Comparison of ENCODE assay signal across 10 mouse cellular contexts in genomic region chr12:53999647-54000637, GRCm38 (mm10).
DNase-seq lines count a peak whose midpoint lies in the region; ATAC-seq lines count a peak whose summit lies in the region.
"Had no signal": no experiment of that assay in that cellular context is flagged by ENCODE, and none has a peak within 500 bp of the region (broad histone marks: within the 10 kb centered on the region; RNA-seq: fewer than 3 reads in every experiment).

No protein-coding gene starts in this region.

- H3K9me3 ChIP-seq in hindbrain, embryonic 13.5 days: no peaks in the 10 kb centered on the region
- no peaks in the 10 kb centered on the region for H3K9me3 ChIP-seq in midbrain, embryonic 15.5 days

- H3K36me3 ChIP-seq in hindbrain, embryonic 13.5 days: no peaks in the 10 kb centered on the region
- no peaks in the 10 kb centered on the region for H3K36me3 ChIP-seq in midbrain, embryonic 15.5 days (replicated peaks)

- no peak for ATAC-seq in hindbrain, embryonic 13.5 days (ENCODE audit: low FRiP score)
- ATAC-seq in midbrain, embryonic 15.5 days (replicated peaks): no peak
- ATAC-seq: intestine, postnatal 0 days had no signal

- no peak overlapping the region for H3K9ac ChIP-seq in hindbrain, embryonic 13.5 days
- H3K9ac ChIP-seq in midbrain, embryonic 15.5 days: no peak overlapping the region

- H3K4me2 ChIP-seq in hindbrain, embryonic 13.5 days: no peak overlapping the region
- H3K4me2 ChIP-seq in midbrain, embryonic 15.5 days: no peak overlapping the region
- H3K4me2 ChIP-seq: heart, embryonic 11.5 days had no signal

- peak; percentile 11 to 22 for DNase-seq in kidney, postnatal 4 days
- no peak for DNase-seq in kidney, adult 18-20 months
- DNase-seq in embryo, embryonic 11 days: peak; percentile 28
- no peak for DNase-seq in urinary bladder, adult 18-20 months (ENCODE audit: low spot score in 2 of 2)
- DNase-seq in layer of hippocampus, adult 9-11 months: no peak
- DNase-seq: cerebellum, adult 9-11 months had no signal

- H3K4me3 ChIP-seq in hindbrain, embryonic 13.5 days: no peak overlapping the region
- no peak overlapping the region for H3K4me3 ChIP-seq in midbrain, embryonic 15.5 days

- peaks cover 19% of the 10 kb centered on the region for H3K4me1 ChIP-seq in hindbrain, embryonic 13.5 days (replicated peaks)
- peaks cover 10% of the 10 kb centered on the region for H3K4me1 ChIP-seq in midbrain, embryonic 15.5 days

- H3K27ac ChIP-seq in hindbrain, embryonic 13.5 days: peak overlapping the region; percentile 25; the same call in 1 of the 2 replicates
- peak overlapping the region; percentile 39; the same call in 1 of the 2 replicates for H3K27ac ChIP-seq in midbrain, embryonic 15.5 days

- WGBS in hindbrain, embryonic 13.5 days: 51% methylated on average over 15 of the region's 15 CpGs
- 63% methylated on average over 15 of the region's 15 CpGs for WGBS in midbrain, embryonic 15.5 days

- no peaks in the 10 kb centered on the region for H3K27me3 ChIP-seq in hindbrain, embryonic 13.5 days
- H3K27me3 ChIP-seq in midbrain, embryonic 15.5 days (replicated peaks): no peaks in the 10 kb centered on the region

Comparison
In these comparisons a context has a peak if more than half of its experiments do, and no peak if none do; other contexts are left out.
1. DNase-seq: peak in kidney, postnatal 4 days (2 of 2) and embryo, embryonic 11 days (single experiment); none in kidney, adult 18-20 months (single experiment), urinary bladder, adult 18-20 months (0 of 2) and layer of hippocampus, adult 9-11 months (single experiment).